16 mouse cellular contexts compared by ENCODE assay signal in genomic region chr10:52194957-52195852, GRCm38 (mm10). TPM values are rescaled to one million over a fixed set of nuclear protein-coding genes. Genes with fewer than 3 reads are reported as not detected.
"Had no signal": no experiment of that assay in that cellular context is flagged by ENCODE, and none has a peak within 500 bp of the region (broad histone marks: within the 10 kb centered on the region; RNA-seq: fewer than 3 reads in every experiment).

Gene Ros1 (minus strand): TSS chr10:52195244.

- ATAC-seq: hindbrain, embryonic 16.5 days; inflammation-experienced regulatory T-cells, adult 6 months; midbrain, embryonic 15.5 days had no signal

- H3K9ac ChIP-seq: liver, embryonic 15.5 days; midbrain, embryonic 15.5 days; neural tube, embryonic 12.5 days; stomach, embryonic 15.5 days had no signal

- H3K4me1 ChIP-seq: limb, embryonic 10.5 days; liver, embryonic 15.5 days; midbrain, embryonic 15.5 days; neural tube, embryonic 12.5 days; stomach, embryonic 15.5 days had no signal

- H3K4me3 ChIP-seq: left cerebral cortex, adult 2 months; limb, embryonic 10.5 days; liver, embryonic 15.5 days; midbrain, embryonic 15.5 days; neural tube, embryonic 12.5 days; stomach, embryonic 15.5 days had no signal

- H3K4me2 ChIP-seq: liver, embryonic 11.5 days; liver, embryonic 15.5 days; midbrain, embryonic 15.5 days; neural tube, embryonic 12.5 days; stomach, embryonic 15.5 days had no signal

- H3K27me3 ChIP-seq: liver, embryonic 15.5 days; midbrain, embryonic 15.5 days; neural tube, embryonic 12.5 days; stomach, embryonic 15.5 days had no signal

- H3K36me3 ChIP-seq: limb, embryonic 10.5 days; liver, embryonic 15.5 days; midbrain, embryonic 15.5 days; neural tube, embryonic 12.5 days; stomach, embryonic 15.5 days had no signal

- H3K27ac ChIP-seq: left cerebral cortex, adult 2 months; limb, embryonic 10.5 days; liver, embryonic 15.5 days; midbrain, embryonic 15.5 days; neural tube, embryonic 12.5 days; stomach, embryonic 15.5 days had no signal

- H3K9me3 ChIP-seq: limb, embryonic 10.5 days; liver, embryonic 15.5 days; midbrain, embryonic 15.5 days; neural tube, embryonic 12.5 days; stomach, embryonic 15.5 days had no signal

- DNase-seq: kidney, adult 9 months; lung, adult 2 months; lung, postnatal 14 days; spleen, adult 18-20 months; thymus, adult 2 months; thymus, postnatal 25 days had no signal

RNA-seq across cellular contexts. Expression of gene Ros1, which starts in this region (rescaled TPM):
- polyA plus RNA-seq: hindbrain, embryonic 16.5 days; inflammation-experienced regulatory T-cells, adult 6 months; limb, embryonic 10.5 days; liver, embryonic 11.5 days; midbrain, embryonic 15.5 days; neural tube, embryonic 12.5 days; thymus, adult 2 months; urinary bladder, adult 2 months had no signal
